Mouse (Mus musculus): ENCODE results near the gene Ehd3. TPM values are rescaled to one million over a fixed set of nuclear protein-coding genes. Genes with fewer than 3 reads are reported as not detected.
"Not testable (repeated sequence)": the region's sequence is repeated elsewhere in the genome, so short reads cannot be mapped to it uniquely, and the experiment has no call there.

Gene Ehd3
- polyA plus RNA-seq, 1 experiment: 7.7 TPM

- H3K27ac ChIP-seq (ENCODE audit: control insufficient read depth, insufficient read depth, low read depth, low read length, poor library complexity): no peak overlapping the region
- whole genome bisulfite sequencing: 51% methylated on average over 4 of the region's 4 CpGs
- no peaks in the 10 kb centered on the region for H3K4me1 ChIP-seq (ENCODE audit: control insufficient read depth, insufficient read depth, low read length)
- no peak overlapping the region for H3K4me3 ChIP-seq (replicated peaks; ENCODE audit: control insufficient read depth, low read depth, low read length)
- TF ChIP-seq POLR2A (IDR thresholded peaks at IDR 0.05; ENCODE audit: borderline replicate concordance, control insufficient read depth, low read depth, low read length) (no peak), CTCF (IDR thresholded peaks at IDR 0.05; ENCODE audit: control insufficient read depth, insufficient read depth, low read length) (no peak)
Measured at GRCm38 (mm10) chr17:73831427-73831826, 27.5 kb downstream of the Ehd3 start.

- no peak overlapping the region for H3K27ac ChIP-seq (ENCODE audit: control insufficient read depth, insufficient read depth, low read depth, low read length, poor library complexity)
- no peak for TF ChIP-seq CTCF (IDR thresholded peaks at IDR 0.05; ENCODE audit: control insufficient read depth, insufficient read depth, low read length)
- no peak for TF ChIP-seq POLR2A (IDR thresholded peaks at IDR 0.05; ENCODE audit: borderline replicate concordance, control insufficient read depth, low read depth, low read length)
- WGBS: 73% methylated on average over 1 of the region's 1 CpGs
- no peaks in the 10 kb centered on the region for H3K4me1 ChIP-seq (ENCODE audit: control insufficient read depth, insufficient read depth, low read length)
- H3K4me3 ChIP-seq (replicated peaks; ENCODE audit: control insufficient read depth, low read depth, low read length): no peak overlapping the region
Measured at GRCm38 (mm10) chr17:73832901-73833300, 29.0 kb downstream of the Ehd3 start.

DNA sequence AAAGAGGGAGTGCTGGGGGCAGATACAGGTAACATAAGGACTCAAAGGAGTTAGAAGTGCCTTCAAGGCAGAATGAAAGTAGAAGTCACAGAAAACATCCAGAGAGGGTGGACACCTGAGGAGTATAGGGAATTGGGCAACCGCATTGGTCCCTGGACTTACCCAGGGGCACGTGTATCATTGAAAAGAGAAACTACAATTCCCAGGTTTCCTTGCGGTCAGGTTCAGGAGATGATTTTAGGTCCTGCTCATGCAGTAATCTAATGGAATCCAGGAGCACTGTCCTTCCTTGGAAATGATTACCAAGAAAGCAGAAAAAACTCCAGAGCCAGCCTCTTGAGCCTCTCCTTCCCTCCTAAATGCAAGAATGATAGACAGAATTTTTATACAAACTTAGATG is 29.5 kb downstream of the Ehd3 start:
- TF ChIP-seq POLR2A (IDR thresholded peaks at IDR 0.05; ENCODE audit: borderline replicate concordance, control insufficient read depth, low read depth, low read length): no peak
- no peak for TF ChIP-seq CTCF (IDR thresholded peaks at IDR 0.05; ENCODE audit: control insufficient read depth, insufficient read depth, low read length)
- H3K4me3 ChIP-seq (replicated peaks; ENCODE audit: control insufficient read depth, low read depth, low read length): no peak overlapping the region
- no peak overlapping the region for H3K27ac ChIP-seq (ENCODE audit: control insufficient read depth, insufficient read depth, low read depth, low read length, poor library complexity)
- 77% methylated on average over 3 of the region's 3 CpGs for WGBS
- H3K4me1 ChIP-seq (ENCODE audit: control insufficient read depth, insufficient read depth, low read length): no peaks in the 10 kb centered on the region

DNA sequence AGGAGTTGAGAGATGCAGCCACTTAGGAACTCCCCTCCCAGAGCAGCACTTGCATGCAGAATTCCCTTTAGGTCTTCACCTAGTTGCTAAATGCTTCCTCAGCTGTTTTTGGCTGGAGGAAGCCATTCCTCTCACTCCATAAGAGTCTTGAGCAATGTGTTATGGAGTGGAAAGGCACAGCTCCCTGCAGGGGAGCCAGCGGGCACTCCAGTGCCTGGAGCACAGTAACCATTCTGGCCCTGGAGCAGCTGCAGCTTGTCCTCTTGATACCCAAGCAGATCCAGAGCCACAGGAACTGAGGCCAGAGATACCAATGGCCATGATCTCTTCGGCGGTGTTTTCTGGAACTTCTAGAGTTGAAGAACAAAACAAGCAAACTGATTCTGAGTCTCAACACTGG is 32.7 kb downstream of the Ehd3 start:
- H3K27ac ChIP-seq (ENCODE audit: control insufficient read depth, insufficient read depth, low read depth, low read length, poor library complexity): no peak overlapping the region
- no peak overlapping the region for H3K4me3 ChIP-seq (replicated peaks; ENCODE audit: control insufficient read depth, low read depth, low read length)
- WGBS: 90% methylated on average over 3 of the region's 3 CpGs
- TF ChIP-seq POLR2A (IDR thresholded peaks at IDR 0.05; ENCODE audit: borderline replicate concordance, control insufficient read depth, low read depth, low read length): no peak
- TF ChIP-seq CTCF (IDR thresholded peaks at IDR 0.05; ENCODE audit: control insufficient read depth, insufficient read depth, low read length): no peak
- H3K4me1 ChIP-seq (ENCODE audit: control insufficient read depth, insufficient read depth, low read length): no peaks in the 10 kb centered on the region

DNA sequence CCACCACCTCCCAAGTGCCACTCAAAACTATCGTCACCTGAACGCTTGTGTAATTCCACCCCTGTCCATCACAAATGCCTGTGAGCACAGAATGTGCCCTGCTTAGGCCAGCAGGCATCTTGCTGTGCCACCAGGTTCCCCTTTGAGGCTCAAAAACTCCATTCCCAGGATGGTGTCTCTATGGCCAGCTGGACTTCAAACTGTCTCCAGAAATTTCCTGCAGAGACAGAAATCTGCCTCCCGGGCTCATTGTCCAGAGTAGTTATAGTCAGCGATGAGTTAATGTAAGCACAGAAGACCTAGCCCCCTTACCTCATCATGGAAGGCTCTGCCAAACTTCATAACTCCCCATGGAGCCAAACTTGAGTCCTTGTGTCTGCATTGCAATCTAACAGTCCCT is 33.3 kb downstream of the Ehd3 start:
- Histone ChIP-seq H3K4me3 (replicated peaks; ENCODE audit: control insufficient read depth, low read depth, low read length) (no peak overlapping the region), H3K27ac (ENCODE audit: control insufficient read depth, insufficient read depth, low read depth, low read length, poor library complexity) (no peak overlapping the region), H3K4me1 (ENCODE audit: control insufficient read depth, insufficient read depth, low read length) (no peaks in the 10 kb centered on the region)
- WGBS: 84% methylated on average over 4 of the region's 4 CpGs
- TF ChIP-seq POLR2A (IDR thresholded peaks at IDR 0.05; ENCODE audit: borderline replicate concordance, control insufficient read depth, low read depth, low read length) (no peak), CTCF (IDR thresholded peaks at IDR 0.05; ENCODE audit: control insufficient read depth, insufficient read depth, low read length) (no peak)

GRCm38 (mm10) chr17:73839086-73839835 is 35.3 kb downstream of the Ehd3 start:
- H3K27ac ChIP-seq (ENCODE audit: control insufficient read depth, insufficient read depth, low read depth, low read length, poor library complexity): no peak overlapping the region
- no peak overlapping the region for H3K4me3 ChIP-seq (replicated peaks; ENCODE audit: control insufficient read depth, low read depth, low read length)
- 63% methylated on average over 3 of the region's 3 CpGs for WGBS
- no peak for TF ChIP-seq POLR2A (IDR thresholded peaks at IDR 0.05; ENCODE audit: borderline replicate concordance, control insufficient read depth, low read depth, low read length)
- no peak for TF ChIP-seq CTCF (IDR thresholded peaks at IDR 0.05; ENCODE audit: control insufficient read depth, insufficient read depth, low read length)
- H3K4me1 ChIP-seq (ENCODE audit: control insufficient read depth, insufficient read depth, low read length): no peaks in the 10 kb centered on the region

GRCm38 (mm10) chr17:73839876-73840275 is 35.9 kb downstream of the Ehd3 start:
- WGBS: 50% methylated on average over 1 of the region's 1 CpGs
- H3K4me3 ChIP-seq (replicated peaks; ENCODE audit: control insufficient read depth, low read depth, low read length); H3K27ac ChIP-seq (ENCODE audit: control insufficient read depth, insufficient read depth, low read depth, low read length, poor library complexity); H3K4me1 ChIP-seq (ENCODE audit: control insufficient read depth, insufficient read depth, low read length): not testable (repeated sequence)

DNA sequence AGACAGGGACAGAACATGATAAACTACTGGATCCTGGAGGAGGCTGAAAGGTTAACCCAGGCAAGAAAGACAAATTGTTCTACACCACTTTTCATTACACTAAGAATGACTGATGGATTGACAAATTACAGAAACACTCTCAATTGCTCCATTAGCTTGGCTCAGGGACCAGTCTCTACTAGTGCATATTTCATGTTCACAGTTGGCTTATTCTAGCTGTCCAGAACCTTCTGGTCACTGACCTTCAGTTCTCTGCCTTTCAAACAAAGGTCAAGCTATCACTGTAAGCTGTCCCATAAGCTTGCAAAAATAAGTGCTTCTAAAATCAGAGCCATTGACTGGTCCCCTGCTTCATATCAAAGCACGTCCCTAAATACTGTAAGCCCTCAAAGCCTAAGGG is 39.0 kb downstream of the Ehd3 start:
- no peak overlapping the region for H3K4me3 ChIP-seq (replicated peaks; ENCODE audit: control insufficient read depth, low read depth, low read length)
- no peak overlapping the region for H3K27ac ChIP-seq (ENCODE audit: control insufficient read depth, insufficient read depth, low read depth, low read length, poor library complexity)
- no peaks in the 10 kb centered on the region for H3K4me1 ChIP-seq (ENCODE audit: control insufficient read depth, insufficient read depth, low read length)
- 76% methylated on average over 1 of the region's 1 CpGs for WGBS
- TF ChIP-seq POLR2A (IDR thresholded peaks at IDR 0.05; ENCODE audit: borderline replicate concordance, control insufficient read depth, low read depth, low read length) (no peak), CTCF (IDR thresholded peaks at IDR 0.05; ENCODE audit: control insufficient read depth, insufficient read depth, low read length) (no peak)

GRCm38 (mm10) chr17:73845632-73846031 is 41.7 kb downstream of the Ehd3 start:
- 68% methylated on average over 3 of the region's 3 CpGs for WGBS
- TF ChIP-seq POLR2A (IDR thresholded peaks at IDR 0.05; ENCODE audit: borderline replicate concordance, control insufficient read depth, low read depth, low read length) (no peak), CTCF (IDR thresholded peaks at IDR 0.05; ENCODE audit: control insufficient read depth, insufficient read depth, low read length) (no peak)
- no peak overlapping the region for H3K4me3 ChIP-seq (replicated peaks; ENCODE audit: control insufficient read depth, low read depth, low read length)
- H3K4me1 ChIP-seq (ENCODE audit: control insufficient read depth, insufficient read depth, low read length): no peaks in the 10 kb centered on the region
- H3K27ac ChIP-seq (ENCODE audit: control insufficient read depth, insufficient read depth, low read depth, low read length, poor library complexity): no peak overlapping the region

Data from bone marrow, adult 2 months (tissue).